Mouse (Mus musculus) limb, embryonic 15.5 days (tissue): ENCODE measurements around the gene A930004D18Rik. TPM values are rescaled to one million over a fixed set of nuclear protein-coding genes. Genes with fewer than 3 reads are reported as not detected.

Source experiments
- ATAC-seq: fragments of 200-750 bp; cut with Nextera tagmentation; 2 replicates; pipeline ENCODE4 v1.8.0; 2017; ENCODE audit warnings: low read depth, moderate TSS enrichment; ENCODE audit not compliant: insufficient number of reproducible peaks, low FRiP score, low TSS enrichment
- H3K27ac ChIP-seq: fragments of 300-500 bp; sonication (generic); 2 replicates; pipeline ENCODE4 v1.5.1; 2015; ENCODE audit warnings: moderate library complexity, mild to moderate bottlenecking, inconsistent platforms
- H3K27me3 ChIP-seq: fragments of 300-500 bp; sonication (generic); 2 replicates; pipeline ENCODE4 v1.6.1; 2015; ENCODE audit warnings: inconsistent platforms
- H3K36me3 ChIP-seq: fragments of 300-500 bp; sonication (generic); 2 replicates; pipeline ENCODE4 v1.6.1; 2015; ENCODE audit warnings: inconsistent platforms
- H3K4me1 ChIP-seq: fragments of 300-500 bp; sonication (generic); 2 replicates; pipeline ENCODE4 v1.6.1; 2015; ENCODE audit warnings: inconsistent platforms
- H3K4me2 ChIP-seq: fragments of 300-500 bp; sonication (generic); 2 replicates; pipeline ENCODE4 v1.6.1; 2015; ENCODE audit warnings: mild to moderate bottlenecking, inconsistent platforms
- H3K4me3 ChIP-seq: fragments of 300-500 bp; sonication (generic); 2 replicates; pipeline ENCODE4 v1.5.1; 2015; ENCODE audit warnings: mild to moderate bottlenecking, inconsistent platforms
- H3K9ac ChIP-seq: fragments of 300-500 bp; sonication (generic); 2 replicates; pipeline ENCODE4 v1.6.1; 2015; ENCODE audit warnings: inconsistent platforms
- H3K9me3 ChIP-seq: fragments of 300-500 bp; sonication (generic); 2 replicates; pipeline ENCODE4 v1.6.1; 2016; ENCODE audit warnings: inconsistent platforms
- WGBS: fragments of 180-500 bp; shearing (Covaris S2); methylation state at CpG from one replicate; pipeline ENCODE4 v1.1.7; 2015; 5-methylcytosine and 5-hydroxymethylcytosine counted together
- polyA plus RNA-seq: library from polyadenylated mRNA; unstranded; fragments of >200 nt; fragmentation: Nextera tagmentation; extraction: Ambion mirVana; gene quantifications from 2 replicates; pipeline ENCODE4 v1.2.1, GENCODE M21; 2015

A930004D18Rik gene
- polyA plus RNA-seq, 1 experiment from 2014 or later = 16.8 TPM

DNA sequence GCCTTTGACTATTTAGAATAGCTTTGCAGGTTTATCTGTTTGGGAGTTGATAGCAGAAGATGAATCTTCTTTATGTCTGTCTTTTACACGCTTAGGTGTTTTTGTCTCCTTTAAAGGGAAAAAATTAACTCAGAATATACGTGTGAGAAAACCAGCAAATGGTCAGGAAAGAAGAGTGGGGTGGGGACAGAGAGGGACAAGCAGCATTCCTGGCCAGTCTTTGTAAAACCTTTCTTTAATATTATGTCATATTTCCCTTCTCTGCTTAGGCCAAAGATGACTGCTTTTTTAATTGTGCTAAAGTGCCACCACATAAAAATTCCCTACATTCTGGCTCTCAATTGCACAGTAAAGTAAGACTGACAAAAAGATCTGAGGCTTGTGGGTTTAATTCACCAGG, 21.5 kb upstream of the A930004D18Rik start:
- Histone ChIP-seq H3K27me3 (no peaks in the 10 kb centered on the region), H3K9ac (no peak overlapping the region), H3K4me2 (no peak overlapping the region), H3K4me1 (peaks cover 4% of the 10 kb centered on the region; the same call in 1 of the 2 replicates), H3K27ac (no peak overlapping the region), H3K4me3 (no peak overlapping the region), H3K9me3 (no peaks in the 10 kb centered on the region), H3K36me3 (no peaks in the 10 kb centered on the region)
- WGBS = 63% methylated on average over 2 of the region's 2 CpGs
- no peak for ATAC-seq

DNA sequence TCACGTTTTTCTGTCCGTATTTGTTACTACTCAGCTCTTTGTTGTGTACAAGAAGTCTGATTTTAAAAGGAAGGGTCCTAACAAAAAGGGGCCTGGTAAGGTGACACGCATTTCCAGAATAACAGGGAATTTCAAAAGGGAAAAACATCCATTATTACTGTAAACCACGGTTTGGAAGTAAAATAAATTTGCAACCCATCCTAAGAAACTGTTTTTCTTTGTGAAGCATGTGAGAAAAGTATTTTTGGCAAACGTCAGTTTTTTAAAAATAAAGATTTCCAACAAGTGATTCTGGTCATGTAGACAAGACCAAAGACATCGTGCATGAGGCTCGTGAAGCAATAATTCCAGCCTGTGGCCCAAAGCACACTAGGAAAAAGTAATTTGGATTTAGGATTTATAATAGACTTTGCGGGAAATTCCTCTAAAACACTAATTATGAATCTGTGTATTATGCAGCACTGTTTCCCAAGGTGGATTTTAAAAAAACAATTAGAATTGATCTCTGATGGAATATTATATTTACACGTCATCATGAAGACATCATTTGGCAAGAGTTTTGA, 20.7 kb upstream of the A930004D18Rik start:
- 24% methylated on average over 9 of the region's 9 CpGs for WGBS

DNA sequence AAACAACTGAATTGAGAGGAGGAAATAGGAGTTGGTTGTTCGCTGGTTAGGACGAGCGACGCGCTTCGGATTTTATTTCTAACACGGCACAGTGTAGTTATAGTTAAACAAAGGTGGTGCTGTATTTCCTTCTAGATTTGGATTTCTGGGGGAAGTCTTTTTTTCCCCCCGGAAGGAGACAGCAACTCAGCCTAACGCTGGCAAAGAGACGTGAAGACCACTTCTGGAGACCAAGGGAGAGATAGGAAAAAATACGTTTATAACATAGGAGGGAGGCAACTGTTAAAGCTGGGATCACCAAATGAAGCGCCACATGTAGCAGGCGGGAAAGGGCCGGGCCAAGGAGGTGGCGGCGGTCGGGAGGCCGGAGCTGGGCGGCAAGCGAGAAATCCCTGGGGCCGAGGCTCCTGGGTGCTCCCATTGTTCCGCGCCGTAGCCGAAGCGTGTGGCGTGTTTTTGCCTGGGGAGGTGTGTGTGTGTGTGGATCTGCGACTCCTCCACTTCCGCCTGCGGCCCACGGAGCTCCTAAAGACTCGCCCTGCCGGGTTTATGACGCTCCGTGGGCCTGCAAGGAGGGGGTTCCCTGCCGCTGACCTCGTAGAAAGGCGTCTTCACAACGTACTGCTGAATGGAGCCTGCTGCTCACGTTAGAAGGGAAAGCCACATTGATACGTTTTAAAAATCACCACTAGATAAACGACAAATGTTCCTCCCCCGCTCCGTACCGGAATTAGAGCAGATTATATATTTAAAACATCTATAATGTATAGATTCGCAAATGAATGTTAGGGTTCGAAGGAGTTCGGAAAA, 20.0 kb upstream of the A930004D18Rik start:
- Histone ChIP-seq H3K9ac (peak overlapping the region; percentile 68), H3K4me1 (peaks cover 4% of the 10 kb centered on the region; the same call in 1 of the 2 replicates), H3K4me2 (peak overlapping the region; percentile 78), H3K9me3 (no peaks in the 10 kb centered on the region), H3K27me3 (no peaks in the 10 kb centered on the region), H3K27ac (peak overlapping the region; percentile 98), H3K36me3 (no peaks in the 10 kb centered on the region), H3K4me3 (peak overlapping the region; percentile 65)
- WGBS = under 1% methylated on average over 48 of the region's 48 CpGs
- no peak for ATAC-seq

More for the DNA sequence above, 20.7 kb upstream of the A930004D18Rik start:
- peak overlapping the region; percentile 78 for H3K4me2 ChIP-seq
- H3K9ac ChIP-seq = peak overlapping the region; percentile 68
- ATAC-seq = no peak
- H3K36me3 ChIP-seq = no peaks in the 10 kb centered on the region
- H3K4me3 ChIP-seq = peak overlapping the region; percentile 65
- no peaks in the 10 kb centered on the region for H3K27me3 ChIP-seq
- peak overlapping the region; percentile 98 for H3K27ac ChIP-seq
- peaks cover 4% of the 10 kb centered on the region; the same call in 1 of the 2 replicates for H3K4me1 ChIP-seq
- H3K9me3 ChIP-seq = no peaks in the 10 kb centered on the region

DNA sequence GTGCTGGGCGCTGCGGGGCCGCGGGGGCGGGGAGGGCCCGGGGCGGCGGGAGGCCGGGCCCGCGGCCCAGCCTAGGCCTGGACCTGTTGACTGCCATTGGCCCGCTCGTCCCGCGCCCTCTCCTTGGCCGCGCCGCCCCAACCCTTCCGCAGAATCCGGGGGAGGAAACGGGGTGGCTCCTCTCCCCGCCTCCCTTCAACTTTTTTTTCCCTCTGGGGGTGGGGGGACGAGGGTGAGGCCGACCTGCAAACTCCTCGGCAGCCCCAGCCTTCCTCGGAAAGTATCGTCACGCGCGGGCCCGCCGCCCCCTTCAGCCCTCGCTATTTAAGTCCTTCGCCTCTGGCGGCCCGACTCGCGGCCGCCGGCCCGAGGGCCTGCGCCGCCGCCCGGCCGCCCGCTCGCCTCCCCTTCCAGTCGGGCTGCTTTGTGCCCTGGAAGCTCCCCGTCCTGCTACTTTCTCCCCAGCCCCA, 19.3 kb upstream of the A930004D18Rik start:
- H3K9me3 ChIP-seq = no peaks in the 10 kb centered on the region
- ATAC-seq = peak; percentile 98
- WGBS = 1% methylated on average over 39 of the region's 50 CpGs

DNA sequence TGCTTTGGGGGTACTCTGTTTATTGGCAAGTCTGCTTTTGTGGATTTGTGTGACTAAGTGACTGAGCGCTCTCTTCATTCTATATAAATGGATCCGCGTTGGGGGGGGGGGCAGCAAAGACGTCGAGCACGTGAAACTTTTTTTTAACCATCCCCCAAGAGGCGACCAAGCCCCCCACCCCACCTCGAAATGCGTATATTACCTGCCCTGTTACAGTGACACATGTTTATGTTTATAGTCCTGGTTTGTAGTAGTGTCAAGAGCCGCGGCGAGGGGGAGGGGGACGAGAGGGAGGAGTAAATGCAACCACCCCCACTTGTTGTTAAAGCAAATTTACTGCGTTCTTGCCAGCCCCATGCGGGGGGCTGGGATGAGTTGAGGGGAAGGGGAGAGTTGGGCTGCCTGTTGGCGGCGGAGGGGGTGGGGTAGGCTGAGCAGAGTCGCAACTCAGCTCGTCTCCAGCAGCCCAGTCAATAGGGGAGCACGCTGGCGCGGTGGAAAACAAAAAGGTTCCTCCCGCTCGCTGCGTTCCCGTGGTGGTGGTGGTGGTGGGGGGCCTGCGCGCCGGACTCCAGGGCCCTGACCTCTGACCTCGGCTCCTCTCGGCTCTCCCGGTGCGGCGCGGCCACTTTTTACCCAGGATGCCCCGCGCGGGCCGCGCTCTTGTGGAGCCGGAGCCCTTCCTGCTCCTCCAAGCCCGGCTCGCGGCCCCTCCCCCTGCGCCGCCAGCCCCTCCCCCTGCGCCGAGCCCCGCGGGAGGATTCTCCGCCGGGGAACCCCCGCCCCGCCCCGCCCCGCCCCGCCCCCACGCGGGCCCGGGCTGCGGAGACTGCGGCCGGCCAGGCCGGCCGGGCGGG, 18.6 kb upstream of the A930004D18Rik start:
- Histone ChIP-seq H3K36me3 (no peaks in the 10 kb centered on the region), H3K4me3 (peak overlapping the region; percentile 65), H3K4me1 (peaks cover 7% of the 10 kb centered on the region; the same call in 1 of the 2 replicates), H3K9ac (peak overlapping the region; percentile 47), H3K9me3 (no peaks in the 10 kb centered on the region), H3K4me2 (peak overlapping the region; percentile 78), H3K27me3 (no peaks in the 10 kb centered on the region), H3K27ac (peak overlapping the region; percentile 98)
- under 1% methylated on average over 64 of the region's 66 CpGs for WGBS
- ATAC-seq = peak; percentile 66

More for the DNA sequence above, 19.3 kb upstream of the A930004D18Rik start:
- H3K4me3 ChIP-seq = peak overlapping the region; percentile 65
- H3K9ac ChIP-seq = peak overlapping the region; percentile 68
- H3K4me2 ChIP-seq = peak overlapping the region; percentile 78
- H3K27me3 ChIP-seq = no peaks in the 10 kb centered on the region
- peak overlapping the region; percentile 98 for H3K27ac ChIP-seq
- no peaks in the 10 kb centered on the region for H3K36me3 ChIP-seq
- peaks cover 4% of the 10 kb centered on the region; the same call in 1 of the 2 replicates for H3K4me1 ChIP-seq

DNA sequence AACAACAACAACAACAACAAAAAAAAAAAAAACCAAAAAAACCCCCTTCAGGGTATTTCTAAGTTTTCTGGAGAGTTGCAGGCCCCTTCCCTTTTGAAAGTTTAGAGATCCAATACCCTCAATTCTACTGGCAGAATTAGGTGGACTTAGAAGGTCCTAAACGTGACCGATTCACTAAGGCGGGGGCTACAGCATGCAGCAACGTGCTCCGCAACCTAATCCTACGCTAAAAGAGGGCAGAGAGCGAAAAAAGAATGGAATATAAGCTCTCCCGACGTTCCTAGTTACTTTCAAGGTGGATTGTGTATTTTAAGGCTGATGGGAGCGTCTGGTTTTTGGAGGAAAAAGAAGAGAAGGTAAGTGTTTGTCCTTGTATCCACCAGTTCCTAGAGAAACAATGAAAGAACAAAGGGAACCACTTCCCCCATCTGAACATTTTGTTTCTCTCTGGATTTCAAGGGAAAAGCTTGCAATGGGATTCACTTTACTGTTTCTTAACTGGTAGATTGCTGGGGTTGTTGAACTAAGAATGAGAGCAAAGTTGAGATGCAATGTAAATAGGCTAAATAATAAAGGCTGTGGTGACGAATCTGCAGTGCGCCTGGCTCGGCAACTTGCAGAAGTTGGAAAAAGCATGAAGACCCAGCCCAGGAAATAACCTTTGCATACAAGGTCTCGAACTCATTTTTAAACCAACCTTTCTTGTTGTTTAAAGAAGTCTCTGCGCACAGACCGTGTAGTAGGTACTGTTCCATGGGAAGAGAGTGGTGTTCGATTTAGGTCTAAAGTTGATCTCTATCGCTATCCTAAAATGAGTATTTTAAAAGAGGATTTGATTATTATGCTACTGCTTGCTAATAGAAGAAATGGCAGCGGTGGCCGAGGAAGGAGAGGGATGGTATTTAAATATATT, 17.7 kb upstream of the A930004D18Rik start, which contains the start of gene Mllt10:
Gene Mllt10, plus strand, starts transcription at position 222 of the 913 bp plus-strand sequence.
- peak within 1 kb of the TSS; percentile 47 for H3K9ac ChIP-seq
- H3K4me1 ChIP-seq = peaks cover 7% of the 10 kb centered on the region; the same call in 1 of the 2 replicates
- peak within 1 kb of the TSS; percentile 65 for H3K4me3 ChIP-seq
- H3K27me3 ChIP-seq = no peaks in the 10 kb centered on the region
- no peaks in the 10 kb centered on the region for H3K9me3 ChIP-seq
- peak within 1 kb of the TSS; percentile 98 for H3K27ac ChIP-seq
- peak within 1 kb of the TSS; percentile 78 for H3K4me2 ChIP-seq
- no peak for ATAC-seq
- H3K36me3 ChIP-seq = no peaks in the 10 kb centered on the region
- WGBS = 11% methylated on average over 20 of the region's 20 CpGs

DNA sequence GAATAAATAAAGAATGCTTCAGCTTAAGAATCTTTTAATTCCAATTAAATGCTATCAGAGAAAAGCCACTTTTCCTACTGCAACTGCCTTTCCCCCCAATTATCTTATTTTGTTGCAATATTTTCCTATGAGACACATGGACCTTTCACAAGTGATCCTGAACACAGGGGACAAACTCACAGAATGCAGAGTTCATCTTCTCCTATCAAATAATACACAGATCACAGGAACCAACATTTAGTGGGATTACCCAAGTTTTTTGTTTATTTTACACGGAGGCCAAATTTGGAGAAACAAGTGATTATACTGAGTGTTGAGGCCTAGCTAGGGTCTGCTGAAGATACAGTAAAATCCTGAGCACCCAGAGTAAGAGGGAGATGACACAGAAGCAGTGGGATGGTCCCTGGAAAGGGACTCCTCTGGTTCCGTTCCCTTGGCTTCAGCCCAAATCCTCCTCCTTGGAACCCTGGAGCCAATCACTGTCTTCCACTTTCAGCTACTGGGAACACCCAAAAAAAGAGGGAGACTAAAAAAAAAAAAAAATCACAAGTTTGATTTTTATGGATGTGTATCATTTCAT, 16.5 kb upstream of the A930004D18Rik start:
- no peak overlapping the region for H3K27ac ChIP-seq
- H3K27me3 ChIP-seq = no peaks in the 10 kb centered on the region
- H3K36me3 ChIP-seq = no peaks in the 10 kb centered on the region
- no peak overlapping the region for H3K9ac ChIP-seq
- ATAC-seq = no peak
- 31% methylated on average over 2 of the region's 2 CpGs for WGBS
- peaks cover 17% of the 10 kb centered on the region for H3K4me1 ChIP-seq
- H3K4me2 ChIP-seq = no peak overlapping the region
- no peaks in the 10 kb centered on the region for H3K9me3 ChIP-seq
- no peak overlapping the region for H3K4me3 ChIP-seq

DNA sequence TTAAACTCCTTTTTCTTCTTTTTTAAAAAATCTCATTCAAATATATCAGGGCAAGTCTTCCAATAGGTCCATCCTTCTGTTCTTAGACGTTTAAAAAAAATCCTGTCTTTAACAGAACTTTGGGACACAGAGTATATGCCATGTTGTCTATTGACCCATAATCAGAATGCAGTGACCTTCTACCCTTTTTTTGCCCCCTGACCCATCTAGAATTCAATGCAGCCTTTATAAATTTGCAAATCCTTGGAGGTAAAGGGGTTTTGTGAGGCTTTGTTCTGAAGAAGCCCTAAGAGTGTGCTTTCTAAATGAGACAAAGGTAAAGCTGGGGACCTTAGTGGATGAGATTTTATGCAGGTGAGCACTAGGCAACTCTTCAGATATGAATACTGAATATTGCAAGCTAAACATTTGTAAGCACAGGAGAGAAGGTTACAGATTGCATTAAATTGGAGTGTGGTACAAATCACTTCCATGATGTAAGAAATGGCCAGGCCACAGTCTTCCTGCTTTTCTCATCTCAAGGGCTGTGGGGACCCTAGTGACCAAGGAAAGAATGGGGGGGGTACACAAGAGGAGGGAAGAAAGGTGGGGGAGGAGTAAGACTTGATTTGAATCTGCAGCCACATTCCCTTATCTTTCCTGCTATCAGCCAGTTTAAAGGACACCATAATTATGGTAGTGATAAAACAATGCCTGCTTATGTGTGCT, 15.9 kb upstream of the A930004D18Rik start:
- Histone ChIP-seq H3K9me3 (no peaks in the 10 kb centered on the region), H3K9ac (no peak overlapping the region), H3K4me3 (no peak overlapping the region), H3K4me2 (no peak overlapping the region), H3K27ac (no peak overlapping the region), H3K4me1 (peaks cover 17% of the 10 kb centered on the region), H3K36me3 (no peaks in the 10 kb centered on the region), H3K27me3 (no peaks in the 10 kb centered on the region)
- 66% methylated on average over 1 of the region's 1 CpGs for WGBS
- no peak for ATAC-seq

DNA sequence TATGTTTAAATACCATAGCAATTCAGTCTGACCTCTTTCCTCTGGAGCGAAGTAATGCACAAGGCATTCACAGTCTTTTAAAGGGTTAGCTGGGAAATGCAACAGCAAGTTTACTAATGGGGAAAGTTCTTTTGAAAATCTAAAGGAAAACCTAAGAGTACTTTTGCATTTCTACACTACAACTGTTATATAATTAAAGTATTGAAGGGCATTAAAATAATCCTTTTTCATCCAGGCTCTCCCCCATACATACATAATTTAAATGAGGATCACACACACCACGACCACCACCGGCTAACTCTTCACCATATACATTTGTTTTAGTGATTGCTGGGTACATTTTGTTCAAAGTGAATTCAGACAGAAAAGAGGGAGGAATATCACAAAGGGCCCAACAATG, 15.0 kb upstream of the A930004D18Rik start:
- H3K36me3 ChIP-seq = no peaks in the 10 kb centered on the region
- H3K9me3 ChIP-seq = no peaks in the 10 kb centered on the region
- H3K4me3 ChIP-seq = no peak overlapping the region
- H3K9ac ChIP-seq = no peak overlapping the region
- peaks cover 17% of the 10 kb centered on the region for H3K4me1 ChIP-seq
- H3K27me3 ChIP-seq = no peaks in the 10 kb centered on the region
- 72% methylated on average over 3 of the region's 3 CpGs for WGBS
- no peak overlapping the region for H3K27ac ChIP-seq
- no peak overlapping the region for H3K4me2 ChIP-seq
- no peak for ATAC-seq

DNA sequence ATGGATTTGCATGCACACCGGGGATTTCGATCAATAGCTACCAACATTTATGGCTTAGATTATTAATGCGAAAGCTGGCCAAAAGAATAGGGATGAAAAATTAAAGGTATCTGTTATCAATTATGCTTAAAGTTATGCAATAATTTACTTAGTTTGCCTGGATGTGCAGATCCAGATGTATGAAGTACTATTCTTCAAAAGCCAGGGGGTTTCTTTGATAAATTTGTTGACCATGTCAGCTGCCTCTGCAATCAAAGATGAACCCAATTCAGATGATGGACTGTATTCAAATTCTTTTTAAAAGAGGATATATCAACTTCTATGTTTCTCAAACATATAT, 14.3 kb upstream of the A930004D18Rik start:
- no peak overlapping the region for H3K4me3 ChIP-seq
- H3K36me3 ChIP-seq = no peaks in the 10 kb centered on the region
- peaks cover 17% of the 10 kb centered on the region for H3K4me1 ChIP-seq
- no peak overlapping the region for H3K27ac ChIP-seq
- no peak for ATAC-seq
- no peak overlapping the region for H3K4me2 ChIP-seq
- H3K9ac ChIP-seq = no peak overlapping the region
- 61% methylated on average over 3 of the region's 3 CpGs for WGBS
- H3K27me3 ChIP-seq = no peaks in the 10 kb centered on the region
- no peaks in the 10 kb centered on the region for H3K9me3 ChIP-seq
